Mouse (Mus musculus): ENCODE measurements at regions not wholly inside any gene's neighbourhood (a gene's known extent, or its start where the extent isn't known, plus 50 kb on each side); places are given as distances from the start of the nearest gene placed in this dataset.
A peak's percentile ranks its signal among the peaks of the same experiment; 100 is the strongest.

- no peak for ATAC-seq (replicated peaks in 1 of 2; ENCODE audit: insufficient read depth in 1 of 2, low FRiP score in 2 of 2, low TSS enrichment in 1 of 2, low read depth in 1 of 2, poor library complexity in 2 of 2, severe bottlenecking in 2 of 2)
These were observed 120.6 kb upstream of the Runx1 start for GRCm38 (mm10) chr16:92946554-92946953.

- ATAC-seq (replicated peaks in 1 of 2; ENCODE audit: insufficient read depth in 1 of 2, low FRiP score in 2 of 2, low TSS enrichment in 1 of 2, low read depth in 1 of 2, poor library complexity in 2 of 2, severe bottlenecking in 2 of 2), result peak; percentile 64 to 88; a peak in 3 of 4 replicates
These were observed 118.0 kb upstream of the Runx1 start for GRCm38 (mm10) chr16:92943901-92944300.

GRCm38 (mm10) chr16:92939618-92940017 lies 113.7 kb upstream of the Runx1 start:
- ATAC-seq (replicated peaks in 1 of 2; ENCODE audit: insufficient read depth in 1 of 2, low FRiP score in 2 of 2, low TSS enrichment in 1 of 2, low read depth in 1 of 2, poor library complexity in 2 of 2, severe bottlenecking in 2 of 2), result no peak

- no peak for ATAC-seq (replicated peaks in 1 of 2; ENCODE audit: insufficient read depth in 1 of 2, low FRiP score in 2 of 2, low TSS enrichment in 1 of 2, low read depth in 1 of 2, poor library complexity in 2 of 2, severe bottlenecking in 2 of 2)
These were observed 110.0 kb upstream of the Runx1 start for GRCm38 (mm10) chr16:92935848-92936535.

GRCm38 (mm10) chr16:92930103-92930502 lies 104.2 kb upstream of the Runx1 start:
- ATAC-seq (replicated peaks in 1 of 2; ENCODE audit: insufficient read depth in 1 of 2, low FRiP score in 2 of 2, low TSS enrichment in 1 of 2, low read depth in 1 of 2, poor library complexity in 2 of 2, severe bottlenecking in 2 of 2), result no peak

GRCm38 (mm10) chr16:92928201-92928600 lies 102.3 kb upstream of the Runx1 start:
- peak in 1 of 2 experiments; percentile 43; a peak in 2 of 4 replicates for ATAC-seq (replicated peaks in 1 of 2; ENCODE audit: insufficient read depth in 1 of 2, low FRiP score in 2 of 2, low TSS enrichment in 1 of 2, low read depth in 1 of 2, poor library complexity in 2 of 2, severe bottlenecking in 2 of 2)

GRCm38 (mm10) chr16:92927662-92928061 lies 101.7 kb upstream of the Runx1 start:
- peak; percentile 66 to 68 for ATAC-seq (replicated peaks in 1 of 2; ENCODE audit: insufficient read depth in 1 of 2, low FRiP score in 2 of 2, low TSS enrichment in 1 of 2, low read depth in 1 of 2, poor library complexity in 2 of 2, severe bottlenecking in 2 of 2)

- no peak; a peak in 1 of 4 replicates for ATAC-seq (replicated peaks in 1 of 2; ENCODE audit: insufficient read depth in 1 of 2, low FRiP score in 2 of 2, low TSS enrichment in 1 of 2, low read depth in 1 of 2, poor library complexity in 2 of 2, severe bottlenecking in 2 of 2)
These were observed 100.9 kb upstream of the Runx1 start for GRCm38 (mm10) chr16:92926853-92927252.

- peak; percentile 42 to 64; a peak in 3 of 4 replicates for ATAC-seq (replicated peaks in 1 of 2; ENCODE audit: insufficient read depth in 1 of 2, low FRiP score in 2 of 2, low TSS enrichment in 1 of 2, low read depth in 1 of 2, poor library complexity in 2 of 2, severe bottlenecking in 2 of 2)
These were observed 95.0 kb upstream of the Runx1 start for GRCm38 (mm10) chr16:92920947-92921346.

GRCm38 (mm10) chr16:92917356-92917755 lies 91.4 kb upstream of the Runx1 start:
- ATAC-seq (replicated peaks in 1 of 2; ENCODE audit: insufficient read depth in 1 of 2, low FRiP score in 2 of 2, low TSS enrichment in 1 of 2, low read depth in 1 of 2, poor library complexity in 2 of 2, severe bottlenecking in 2 of 2), result no peak

- no peak for ATAC-seq (replicated peaks in 1 of 2; ENCODE audit: insufficient read depth in 1 of 2, low FRiP score in 2 of 2, low TSS enrichment in 1 of 2, low read depth in 1 of 2, poor library complexity in 2 of 2, severe bottlenecking in 2 of 2)
These were observed 89.7 kb upstream of the Runx1 start for GRCm38 (mm10) chr16:92915651-92916050.

GRCm38 (mm10) chr16:92906873-92907272 lies 80.9 kb upstream of the Runx1 start:
- no peak for ATAC-seq (replicated peaks in 1 of 2; ENCODE audit: insufficient read depth in 1 of 2, low FRiP score in 2 of 2, low TSS enrichment in 1 of 2, low read depth in 1 of 2, poor library complexity in 2 of 2, severe bottlenecking in 2 of 2)

- no peak for ATAC-seq (replicated peaks in 1 of 2; ENCODE audit: insufficient read depth in 1 of 2, low FRiP score in 2 of 2, low TSS enrichment in 1 of 2, low read depth in 1 of 2, poor library complexity in 2 of 2, severe bottlenecking in 2 of 2)
These were observed 79.7 kb upstream of the Runx1 start for GRCm38 (mm10) chr16:92905626-92906025.

GRCm38 (mm10) chr16:92903892-92904473 lies 78.0 kb upstream of the Runx1 start:
- ATAC-seq (replicated peaks in 1 of 2; ENCODE audit: insufficient read depth in 1 of 2, low FRiP score in 2 of 2, low TSS enrichment in 1 of 2, low read depth in 1 of 2, poor library complexity in 2 of 2, severe bottlenecking in 2 of 2), result peak; percentile 80 to 86

- no peak for ATAC-seq (replicated peaks in 1 of 2; ENCODE audit: insufficient read depth in 1 of 2, low FRiP score in 2 of 2, low TSS enrichment in 1 of 2, low read depth in 1 of 2, poor library complexity in 2 of 2, severe bottlenecking in 2 of 2)
These were observed 77.5 kb upstream of the Runx1 start for GRCm38 (mm10) chr16:92903486-92903885.

GRCm38 (mm10) chr16:92899704-92900103 lies 73.8 kb upstream of the Runx1 start:
- 0 out of 4 replicates have a peak, but pooled peaks of 1 of the 2 experiments have one; percentile 29 for ATAC-seq (replicated peaks in 1 of 2; ENCODE audit: insufficient read depth in 1 of 2, low FRiP score in 2 of 2, low TSS enrichment in 1 of 2, low read depth in 1 of 2, poor library complexity in 2 of 2, severe bottlenecking in 2 of 2)

GRCm38 (mm10) chr16:92891741-92892140 lies 65.8 kb upstream of the Runx1 start:
- no peak for ATAC-seq (replicated peaks in 1 of 2; ENCODE audit: insufficient read depth in 1 of 2, low FRiP score in 2 of 2, low TSS enrichment in 1 of 2, low read depth in 1 of 2, poor library complexity in 2 of 2, severe bottlenecking in 2 of 2)

GRCm38 (mm10) chr16:92890713-92891112 lies 64.8 kb upstream of the Runx1 start:
- no peak for ATAC-seq (replicated peaks in 1 of 2; ENCODE audit: insufficient read depth in 1 of 2, low FRiP score in 2 of 2, low TSS enrichment in 1 of 2, low read depth in 1 of 2, poor library complexity in 2 of 2, severe bottlenecking in 2 of 2)

GRCm38 (mm10) chr16:92889537-92889936 lies 63.6 kb upstream of the Runx1 start:
- no peak for ATAC-seq (replicated peaks in 1 of 2; ENCODE audit: insufficient read depth in 1 of 2, low FRiP score in 2 of 2, low TSS enrichment in 1 of 2, low read depth in 1 of 2, poor library complexity in 2 of 2, severe bottlenecking in 2 of 2)

All from hematopoietic stem cell, adult 5-6 weeks (primary cell).